Mouse (Mus musculus) thymus, postnatal 36 days (tissue): Measurements from ENCODE around the gene Zfp61.

ENCODE experiments used
- DNase-seq, 2 experiments: peaks; one replicate each; pipeline ENCODE4 v3.0.0; 2022; ENCODE audit warnings: mixed read lengths in 2 of 2

The Zfp61 gene

GRCm38 (mm10) chr7:24300771-24301282 lies at the start of gene Zfp61:
Gene Zfp61 (minus strand): TSS chr7:24301232.
- peak; percentile 12 to 33 for DNase-seq

GRCm38 (mm10) chr7:24348896-24349295 lies 47.9 kb upstream of the Zfp61 start, which contains the start of gene Lypd5:
Gene Lypd5 (plus strand): TSS chr7:24349196.
- DNase-seq = no peak

- no peak for DNase-seq
Measured at GRCm38 (mm10) chr7:24346444-24346843, 45.4 kb upstream of the Zfp61 start.

DNA sequence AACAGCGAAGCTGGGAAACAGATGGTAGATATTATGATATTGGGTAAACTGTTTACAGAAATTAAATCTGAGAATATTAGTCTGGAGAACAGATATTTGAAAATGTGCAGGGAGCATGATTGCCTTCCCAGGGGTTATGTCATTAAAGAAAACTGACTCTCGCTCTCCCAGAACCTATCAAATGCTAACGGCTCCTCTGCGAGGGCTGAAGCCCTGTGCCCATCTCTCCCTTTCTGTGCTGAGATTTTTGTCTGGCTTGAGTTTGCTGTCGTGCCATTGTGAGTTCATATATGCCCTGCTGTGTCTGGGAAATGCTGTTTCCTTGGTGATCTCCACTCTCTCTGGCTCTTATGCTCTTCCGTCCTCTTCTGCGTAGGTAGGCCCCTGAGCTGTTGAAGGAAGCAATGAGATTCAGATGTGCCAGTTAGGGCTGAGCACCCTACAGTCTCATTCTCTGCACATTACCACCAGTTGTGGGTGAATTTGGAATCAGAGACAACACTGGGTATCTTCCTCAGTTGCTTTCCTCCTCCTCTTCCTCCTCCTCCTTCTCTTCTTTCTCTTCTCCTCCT lies 42.8 kb upstream of the Zfp61 start:
- no peak for DNase-seq

DNA sequence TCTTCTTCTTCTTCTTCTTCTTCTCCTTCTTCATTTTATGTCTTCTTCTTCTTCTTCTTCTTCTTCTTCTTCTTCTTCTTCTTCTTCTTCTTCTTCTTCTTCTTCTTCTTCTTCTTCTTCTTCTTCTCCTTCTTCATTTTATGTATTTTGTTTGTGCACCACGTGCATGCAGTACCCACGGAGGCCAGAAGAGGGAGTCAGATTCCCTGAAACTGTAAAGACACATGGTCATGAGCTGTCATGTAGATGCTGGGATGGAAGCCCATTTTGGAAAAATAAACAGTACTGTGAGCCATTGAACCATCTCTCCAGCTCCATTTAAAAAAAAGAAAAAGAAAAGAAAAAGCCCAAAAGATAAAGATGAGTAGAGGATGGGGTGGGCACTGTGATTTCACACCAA lies 37.2 kb upstream of the Zfp61 start:
- DNase-seq = no peak

DNA sequence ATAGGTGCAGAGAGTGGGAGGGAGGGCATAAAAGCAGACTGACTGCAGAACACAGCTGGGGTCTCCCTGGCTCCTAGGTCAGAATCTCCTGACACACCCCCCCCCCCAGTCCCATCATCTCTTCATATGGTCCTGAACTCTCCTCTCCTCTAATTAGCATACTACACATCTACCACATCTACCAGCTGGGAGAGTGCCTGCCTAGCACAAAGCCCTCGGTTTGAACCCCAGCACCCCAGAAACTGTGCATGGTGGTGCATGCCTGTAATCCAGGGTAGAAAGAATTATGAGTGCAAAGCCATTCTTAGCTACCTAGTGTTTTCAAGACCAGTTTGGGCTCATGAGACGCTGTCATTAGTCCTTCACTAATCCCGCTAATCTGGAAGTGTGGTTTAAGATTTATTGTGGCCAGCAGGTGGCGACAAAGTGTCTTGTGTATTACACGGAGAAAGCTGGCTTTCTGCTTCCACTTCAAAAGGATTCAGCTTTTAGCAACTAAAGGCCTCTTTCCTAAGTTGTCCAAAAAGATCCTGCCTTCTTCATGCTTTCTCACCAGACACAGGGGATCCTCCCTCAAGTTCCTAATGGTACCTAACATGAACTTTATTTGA lies 34.8 kb upstream of the Zfp61 start:
- DNase-seq = peak; percentile 57 to 66

DNA sequence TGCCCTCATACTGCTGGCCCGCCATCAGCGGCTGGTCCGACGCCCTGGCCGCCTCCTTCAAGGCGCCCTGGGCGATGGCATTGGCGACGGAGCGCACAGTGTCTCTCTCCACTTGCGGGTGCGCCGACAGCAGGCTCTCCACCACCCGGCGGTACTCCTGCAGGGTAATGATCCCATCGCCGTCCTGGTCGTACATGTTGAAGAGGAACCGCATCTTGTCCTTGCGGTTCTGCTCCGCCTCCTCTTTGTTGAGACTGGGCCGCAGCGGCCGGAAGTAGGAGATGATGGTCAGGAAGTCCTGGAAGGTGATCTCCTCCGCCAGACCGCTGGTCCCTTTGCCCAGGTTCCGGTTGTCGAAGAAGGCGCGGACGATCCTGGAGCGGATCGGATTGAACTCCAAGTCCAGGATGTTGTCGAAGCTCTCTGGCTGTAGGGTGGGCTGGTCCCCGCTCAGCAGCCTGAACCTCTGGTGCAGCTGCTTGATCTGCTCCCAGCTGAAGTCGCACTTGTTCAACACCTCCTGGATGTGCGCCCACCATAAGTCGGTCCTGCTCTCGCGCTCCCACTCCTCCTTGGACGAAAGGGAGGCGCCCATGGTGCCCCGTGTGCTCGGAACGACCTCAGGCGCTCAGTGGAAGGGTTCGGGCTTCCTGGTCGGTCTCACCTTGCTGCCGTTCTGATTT lies 32.4 kb upstream of the Zfp61 start, which contains the start of gene Tescl:
Gene Tescl (minus strand): TSS at position 633 of the 683 bp plus-strand sequence.
- no peak for DNase-seq

- no peak for DNase-seq
Measured at GRCm38 (mm10) chr7:24327281-24327975, 26.4 kb upstream of the Zfp61 start.

- no peak for DNase-seq
Measured at GRCm38 (mm10) chr7:24326273-24327135, 25.5 kb upstream of the Zfp61 start.

- no peak for DNase-seq
Measured at GRCm38 (mm10) chr7:24325675-24326128, 24.7 kb upstream of the Zfp61 start.

DNA sequence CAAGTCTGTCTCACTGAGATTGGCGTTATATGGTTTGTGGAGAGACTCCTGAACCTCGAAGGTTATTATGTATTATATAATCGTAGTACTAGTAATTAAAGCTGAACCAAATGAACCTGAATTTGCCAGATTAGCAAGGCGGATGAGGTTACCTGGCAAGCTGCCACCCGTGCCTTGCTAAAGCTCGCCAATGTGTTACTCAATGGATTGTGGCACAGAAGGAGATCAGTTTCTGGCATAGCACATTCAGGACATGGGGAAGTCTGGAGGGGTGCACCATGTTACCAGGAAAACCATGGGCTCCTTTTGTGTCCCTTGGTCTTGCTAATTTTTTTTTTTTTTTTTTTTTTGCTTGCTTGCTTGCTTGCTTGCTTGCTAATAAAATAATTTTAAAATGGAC lies 24.2 kb upstream of the Zfp61 start:
- no peak for DNase-seq

GRCm38 (mm10) chr7:24322593-24322992 lies 21.6 kb upstream of the Zfp61 start:
- DNase-seq = no peak

- DNase-seq = no peak
Measured at GRCm38 (mm10) chr7:24318942-24319341, 17.9 kb upstream of the Zfp61 start.

- peak; percentile 92 to 95 for DNase-seq
Measured at GRCm38 (mm10) chr7:24316567-24317092, 15.6 kb upstream of the Zfp61 start, which contains the start of gene Zfp94. Gene Zfp94 (minus strand): TSS chr7:24316666.

- DNase-seq = no peak
Measured at GRCm38 (mm10) chr7:24315726-24316566, 14.9 kb upstream of the Zfp61 start.

GRCm38 (mm10) chr7:24299823-24300481 lies 1.1 kb downstream of the Zfp61 start:
- peak in 1 of 2 experiments; percentile 12 for DNase-seq

- peak; percentile 66 to 80 for DNase-seq
Measured at GRCm38 (mm10) chr7:24298973-24299708, 1.9 kb downstream of the Zfp61 start.

DNA sequence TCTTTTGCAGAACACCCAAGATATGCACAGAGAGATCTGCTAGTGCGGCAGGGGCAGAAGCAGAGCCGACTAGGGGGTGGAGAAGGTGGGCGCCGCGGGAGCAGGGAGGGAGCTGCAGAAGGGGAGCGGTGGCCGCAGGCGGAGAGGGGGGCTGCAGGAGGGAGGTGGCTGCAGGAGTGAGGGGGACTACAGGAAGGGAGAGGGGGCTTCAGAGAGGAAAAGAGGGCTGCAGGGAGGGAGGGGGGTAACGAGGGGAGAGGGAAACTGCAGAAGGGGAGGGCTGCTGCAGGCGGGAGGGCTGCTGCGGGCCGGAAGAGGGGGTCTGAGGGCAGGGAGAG lies 2.4 kb downstream of the Zfp61 start:
- peak; percentile 39 to 57 for DNase-seq

- no peak for DNase-seq
Measured at GRCm38 (mm10) chr7:24297361-24298095, 3.5 kb downstream of the Zfp61 start.
